Mouse (Mus musculus): Measurements from ENCODE around the gene Stag3.

- TF ChIP-seq CTCF (IDR thresholded peaks at IDR 0.05; ENCODE audit: borderline replicate concordance, insufficient read depth, low read length): no peak
- no peak for TF ChIP-seq POLR2A (IDR thresholded peaks at IDR 0.05; ENCODE audit: low read depth, low read length)
Measured at GRCm38 (mm10) chr5:138264207-138264578, 15.8 kb upstream of the Stag3 start.
